Mouse (Mus musculus): Measurements from ENCODE around the gene Slc6a9. TPM values are rescaled to one million over a fixed set of nuclear protein-coding genes. Genes with fewer than 3 reads are reported as not detected.

Slc6a9 gene
- polyA plus RNA-seq, 2 experiments: 31.5 to 56.3 TPM

- Histone ChIP-seq H3K27ac (peak overlapping the region; percentile 71), H3K36me3 (replicated peaks; ENCODE audit: control insufficient read depth, insufficient read depth, low read depth) (no peaks in the 10 kb centered on the region), H3K27me3 (ENCODE audit: control insufficient read depth, insufficient read depth, low read length) (peaks cover 16% of the 10 kb centered on the region), H3K4me3 (ENCODE audit: insufficient read depth in 1 of 2, low read depth in 2 of 2, low read length in 2 of 2) (no peak overlapping the region), H3K9ac (replicated peaks) (peak overlapping the region; percentile 28), H3K4me2 (ENCODE audit: low read depth) (no peak overlapping the region; the same call in 1 of the 2 replicates), H3K9me3 (ENCODE audit: control insufficient read depth, low read length) (no peaks in the 10 kb centered on the region), H3K4me1 (replicated peaks; ENCODE audit: control insufficient read depth in 2 of 2, insufficient read depth in 2 of 2, low read length in 1 of 2) (peaks cover 47 to 48% of the 10 kb centered on the region in 2 experiments)
- DNase-seq (ENCODE audit: low read depth in 3 of 3, low spot score in 3 of 3): no peak
- TF ChIP-seq CTCF (IDR thresholded peaks at IDR 0.05; ENCODE audit: low read depth): no peak
- TF ChIP-seq EP300 (IDR thresholded peaks at IDR 0.05; ENCODE audit: low read depth): no peak
- WGBS (ENCODE audit: insufficient replicate concordance): 53% methylated on average over 8 of the region's 8 CpGs
- no peak for ATAC-seq (ENCODE audit: insufficient read depth)
These were observed 5.6 kb upstream of the Slc6a9 start for GRCm38 (mm10) chr4:117828572-117829145.

DNA sequence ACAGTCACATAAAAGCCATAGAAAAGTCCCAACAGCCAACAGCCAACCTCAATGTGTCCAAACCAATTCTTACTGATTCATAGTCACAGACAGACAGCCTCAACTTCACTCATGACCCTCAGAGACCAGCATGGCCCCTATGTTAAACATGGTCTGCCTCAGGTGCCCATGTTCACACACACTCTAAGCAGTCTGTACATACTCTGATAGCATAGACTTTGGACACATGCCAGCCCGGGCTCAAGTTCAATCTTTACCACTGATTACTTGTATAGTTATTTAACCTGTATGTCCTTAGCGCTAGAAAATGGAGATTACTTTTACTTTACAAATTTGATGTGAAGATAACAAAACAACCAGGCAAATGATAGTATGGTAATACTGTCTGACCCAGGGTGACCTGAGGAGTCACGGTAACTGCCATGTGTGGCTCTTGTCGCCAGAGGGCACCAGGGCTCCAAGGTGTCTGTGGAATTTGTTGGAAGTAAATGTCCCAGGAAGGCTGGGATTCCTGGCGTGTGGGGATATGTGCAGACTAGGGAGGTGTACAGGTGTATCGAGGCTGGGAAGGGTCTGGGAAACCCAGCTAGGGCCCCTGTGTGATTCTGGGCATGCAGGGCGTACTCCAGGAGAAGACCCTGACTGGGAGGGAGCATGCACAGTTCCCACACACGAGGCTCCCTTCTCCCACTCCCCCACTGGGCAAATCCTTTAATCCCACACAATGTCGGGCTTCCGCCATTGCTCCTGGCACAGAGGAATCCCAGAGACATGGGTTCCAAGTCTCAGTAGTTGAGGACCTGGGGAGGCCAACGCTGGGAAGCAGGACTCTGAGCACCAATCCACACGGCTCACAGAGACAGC, 4.8 kb upstream of the Slc6a9 start:
- Histone ChIP-seq H3K9me3 (ENCODE audit: control insufficient read depth, low read length) (no peaks in the 10 kb centered on the region), H3K27me3 (ENCODE audit: control insufficient read depth, insufficient read depth, low read length) (peaks cover 16% of the 10 kb centered on the region), H3K4me2 (ENCODE audit: low read depth) (peak overlapping the region; percentile 87), H3K36me3 (replicated peaks; ENCODE audit: control insufficient read depth, insufficient read depth, low read depth) (no peaks in the 10 kb centered on the region), H3K9ac (replicated peaks) (peak overlapping the region; percentile 86), H3K27ac (peak overlapping the region; percentile 87), H3K4me1 (replicated peaks; ENCODE audit: control insufficient read depth in 2 of 2, insufficient read depth in 2 of 2, low read length in 1 of 2) (peaks cover 55 to 56% of the 10 kb centered on the region in 2 experiments), H3K4me3 (ENCODE audit: insufficient read depth in 1 of 2, low read depth in 2 of 2, low read length in 2 of 2) (peak overlapping the region; percentile 50 to 51)
- TF ChIP-seq CTCF (IDR thresholded peaks at IDR 0.05; ENCODE audit: low read depth) (peak; percentile 99), EP300 (IDR thresholded peaks at IDR 0.05; ENCODE audit: low read depth) (peak; percentile 31; the same call in 1 of the 2 replicates)
- peak; percentile 58 to 78 (median 70) for DNase-seq (ENCODE audit: low read depth in 3 of 3, low spot score in 3 of 3)
- WGBS (ENCODE audit: insufficient replicate concordance): 10% methylated on average over 12 of the region's 12 CpGs
- peak; percentile 38 for ATAC-seq (ENCODE audit: insufficient read depth)

- H3K27me3 ChIP-seq (ENCODE audit: control insufficient read depth, insufficient read depth, low read length): peaks cover 16% of the 10 kb centered on the region
- H3K4me2 ChIP-seq (ENCODE audit: low read depth): peak overlapping the region; percentile 87
- TF ChIP-seq EP300 (IDR thresholded peaks at IDR 0.05; ENCODE audit: low read depth): peak; percentile 99
- no peak for TF ChIP-seq CTCF (IDR thresholded peaks at IDR 0.05; ENCODE audit: low read depth)
- peak overlapping the region; percentile 86 for H3K9ac ChIP-seq (replicated peaks)
- peak; percentile 88 for ATAC-seq (ENCODE audit: insufficient read depth)
- no peaks in the 10 kb centered on the region for H3K9me3 ChIP-seq (ENCODE audit: control insufficient read depth, low read length)
- H3K4me3 ChIP-seq (ENCODE audit: insufficient read depth in 1 of 2, low read depth in 2 of 2, low read length in 2 of 2): peak overlapping the region; percentile 50 to 51
- peaks cover 59 to 61% of the 10 kb centered on the region in 2 experiments for H3K4me1 ChIP-seq (replicated peaks; ENCODE audit: control insufficient read depth in 2 of 2, insufficient read depth in 2 of 2, low read length in 1 of 2)
- peak overlapping the region; percentile 99 for H3K27ac ChIP-seq
- H3K36me3 ChIP-seq (replicated peaks; ENCODE audit: control insufficient read depth, insufficient read depth, low read depth): no peaks in the 10 kb centered on the region
- WGBS (ENCODE audit: insufficient replicate concordance): 3% methylated on average over 5 of the region's 5 CpGs
- peak; percentile 93 to 95 (median 94) for DNase-seq (ENCODE audit: low read depth in 3 of 3, low spot score in 3 of 3)
These were observed 4.2 kb upstream of the Slc6a9 start for GRCm38 (mm10) chr4:117830124-117830551.

DNA sequence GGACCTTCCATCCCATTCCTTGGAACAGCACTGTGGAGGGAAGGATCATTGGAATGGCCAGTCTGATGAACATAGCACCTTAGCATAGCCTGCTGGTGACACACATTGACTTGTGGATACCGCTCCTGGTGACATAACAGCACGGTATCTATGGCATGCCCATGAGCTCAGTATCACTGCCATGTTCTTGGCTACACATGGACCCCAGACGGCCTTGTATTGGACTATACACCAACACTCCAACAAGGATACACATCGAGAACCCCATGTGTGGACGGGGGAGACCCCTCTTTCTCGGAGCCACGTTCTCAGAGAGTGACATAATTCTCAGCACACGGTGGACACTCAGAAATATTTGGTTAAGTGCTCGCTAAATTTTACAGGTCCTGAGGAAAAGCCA, 3.5 kb upstream of the Slc6a9 start:
- Histone ChIP-seq H3K27ac (peak overlapping the region; percentile 99), H3K4me1 (replicated peaks; ENCODE audit: control insufficient read depth in 2 of 2, insufficient read depth in 2 of 2, low read length in 1 of 2) (peaks cover 59 to 61% of the 10 kb centered on the region in 2 experiments), H3K9ac (replicated peaks) (peak overlapping the region; percentile 80), H3K9me3 (ENCODE audit: control insufficient read depth, low read length) (no peaks in the 10 kb centered on the region), H3K4me3 (ENCODE audit: insufficient read depth in 1 of 2, low read depth in 2 of 2, low read length in 2 of 2) (0 out of 4 replicates have a peak overlapping the region, but pooled peaks of 1 of the 2 experiments have one; percentile 3), H3K27me3 (ENCODE audit: control insufficient read depth, insufficient read depth, low read length) (peaks cover 12% of the 10 kb centered on the region), H3K36me3 (replicated peaks; ENCODE audit: control insufficient read depth, insufficient read depth, low read depth) (no peaks in the 10 kb centered on the region), H3K4me2 (ENCODE audit: low read depth) (peak overlapping the region; percentile 87)
- no peak for TF ChIP-seq EP300 (IDR thresholded peaks at IDR 0.05; ENCODE audit: low read depth)
- ATAC-seq (ENCODE audit: insufficient read depth): no peak
- DNase-seq (ENCODE audit: low read depth in 3 of 3, low spot score in 3 of 3): no peak
- WGBS (ENCODE audit: insufficient replicate concordance): 71% methylated on average over 9 of the region's 9 CpGs

GRCm38 (mm10) chr4:117831499-117831898, 2.8 kb upstream of the Slc6a9 start:
- Histone ChIP-seq H3K9me3 (ENCODE audit: control insufficient read depth, low read length) (no peaks in the 10 kb centered on the region), H3K9ac (replicated peaks) (peak overlapping the region; percentile 80), H3K27me3 (ENCODE audit: control insufficient read depth, insufficient read depth, low read length) (peaks cover 12% of the 10 kb centered on the region), H3K36me3 (replicated peaks; ENCODE audit: control insufficient read depth, insufficient read depth, low read depth) (no peaks in the 10 kb centered on the region), H3K4me3 (ENCODE audit: insufficient read depth in 1 of 2, low read depth in 2 of 2, low read length in 2 of 2) (peak overlapping the region; percentile 10 to 40), H3K4me1 (replicated peaks; ENCODE audit: control insufficient read depth in 2 of 2, insufficient read depth in 2 of 2, low read length in 1 of 2) (peaks cover 59 to 61% of the 10 kb centered on the region in 2 experiments), H3K4me2 (ENCODE audit: low read depth) (peak overlapping the region; percentile 87), H3K27ac (peak overlapping the region; percentile 99)
- WGBS (ENCODE audit: insufficient replicate concordance): 54% methylated on average over 2 of the region's 2 CpGs
- TF ChIP-seq EP300 (IDR thresholded peaks at IDR 0.05; ENCODE audit: low read depth) (no peak), CTCF (IDR thresholded peaks at IDR 0.05; ENCODE audit: low read depth) (no peak)
- DNase-seq (ENCODE audit: low read depth in 3 of 3, low spot score in 3 of 3): no peak
- ATAC-seq (ENCODE audit: insufficient read depth): no peak
